Mouse (Mus musculus) right cerebral cortex, postnatal 4 days (tissue): ENCODE results near the gene Zfp947.
A peak's percentile ranks its signal among the peaks of the same experiment; 100 is the strongest.
"Not testable (repeated sequence)": the region's sequence is repeated elsewhere in the genome, so short reads cannot be mapped to it uniquely, and the experiment has no call there.

Source experiments
- DNase-seq: peaks from one replicate; pipeline ENCODE4 v3.0.0-alpha.2; 2022

Gene Zfp947

GRCm38 (mm10) chr17:22165722-22166294, at the start of gene Zfp947:
Gene Zfp947 (minus strand): TSS chr17:22166190.
- DNase-seq, result peak; percentile 10

DNA sequence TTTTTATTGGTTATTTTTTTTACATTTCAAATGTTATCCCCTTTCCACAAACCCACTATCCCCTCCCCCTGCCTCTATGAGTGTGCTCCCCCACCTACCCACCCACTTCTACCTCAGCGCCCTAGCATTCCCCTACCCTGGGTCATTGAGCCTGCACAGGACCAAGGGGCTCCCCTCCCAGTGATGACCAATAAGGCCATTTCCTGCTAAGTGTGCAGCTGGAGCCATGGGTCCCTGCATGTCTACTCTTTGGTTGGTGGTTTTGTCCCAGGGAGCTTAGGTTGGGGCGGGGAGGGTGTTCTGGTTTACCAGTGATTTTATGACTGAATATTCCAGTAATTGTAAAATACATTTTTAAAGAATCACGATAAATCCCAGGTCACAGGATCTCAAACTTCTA, 686 bp downstream of the Zfp947 start:
- not testable (repeated sequence) for DNase-seq

DNA sequence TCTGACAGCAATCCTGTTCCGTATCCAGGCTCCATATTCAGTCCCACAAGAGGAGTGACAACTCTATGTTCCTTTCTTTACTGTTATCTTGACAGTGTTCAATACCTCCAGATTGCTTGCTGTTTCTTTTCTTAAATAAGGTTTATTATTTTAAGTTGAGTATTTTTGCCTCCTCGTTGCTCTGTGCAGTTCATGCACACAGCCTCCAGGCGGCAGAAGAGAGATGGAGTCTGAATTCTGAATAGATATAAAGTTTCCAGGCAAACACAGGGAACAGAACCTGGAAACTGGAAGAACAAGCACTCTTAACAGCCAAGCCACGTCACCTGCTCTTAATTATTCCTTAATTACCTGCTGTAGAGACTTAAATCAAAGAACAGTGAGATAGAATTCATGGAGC, 12.0 kb downstream of the Zfp947 start:
- not testable (repeated sequence) for DNase-seq

- DNase-seq, result no peak
Measured at GRCm38 (mm10) chr17:22118770-22119169, 47.2 kb downstream of the Zfp947 start.
